Mouse (Mus musculus): ENCODE data around the gene Nck1.

- no peak for TF ChIP-seq GATA1 (IDR thresholded peaks at IDR 0.05; ENCODE audit: borderline replicate concordance, low read length)
- no peak for TF ChIP-seq FLI1 (IDR thresholded peaks at IDR 0.05; ENCODE audit: low read length)
These were observed 9.8 kb upstream of the Nck1 start for GRCm38 (mm10) chr9:100555686-100556085.
